Mouse (Mus musculus) naive thymus-derived CD4-positive, alpha-beta T cell, adult 2 months (primary cell): ENCODE results near the gene Vasn.

ENCODE experiments used
- DNase-seq: peaks from one replicate; pipeline ENCODE4 v3.0.0-alpha.2; 2011; ENCODE audit warnings: low read depth

Vasn gene

DNA sequence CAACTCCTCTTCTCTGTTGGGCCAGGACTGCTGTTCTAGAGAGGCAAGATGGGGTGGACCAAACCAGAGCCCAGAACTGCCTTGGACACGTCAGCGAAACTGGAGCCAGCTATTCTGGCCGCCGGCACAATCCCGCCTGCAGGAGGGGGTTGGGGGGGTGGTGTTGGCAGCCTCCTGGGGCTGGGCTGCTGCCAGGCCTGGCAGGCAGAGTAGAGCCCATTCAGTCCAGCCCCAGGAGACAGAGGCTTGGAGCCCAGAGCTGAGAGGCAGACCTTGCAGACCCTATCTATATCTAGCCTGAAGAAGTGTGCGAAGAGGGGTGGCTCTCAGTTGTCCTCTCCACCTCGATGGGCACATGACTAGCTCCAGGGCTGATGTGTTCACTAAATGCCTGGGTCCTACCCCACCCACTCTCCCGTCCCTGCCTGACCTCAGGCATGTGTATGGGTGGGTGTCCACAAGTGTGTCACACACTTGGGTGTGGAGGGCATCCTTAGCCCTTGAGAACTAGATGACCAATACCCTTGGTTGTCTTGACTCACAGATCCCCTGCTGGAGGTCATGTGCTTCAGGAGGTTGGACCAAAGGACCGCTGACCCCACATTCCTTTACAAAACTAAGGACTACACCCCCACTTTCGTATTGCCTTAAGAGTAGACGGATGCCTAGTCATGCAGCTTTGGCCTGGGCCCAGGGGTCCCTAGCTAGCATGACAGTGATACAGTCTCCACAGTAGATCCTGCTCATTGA lies 4.1 kb downstream of the Vasn start:
- DNase-seq, result no peak

DNA sequence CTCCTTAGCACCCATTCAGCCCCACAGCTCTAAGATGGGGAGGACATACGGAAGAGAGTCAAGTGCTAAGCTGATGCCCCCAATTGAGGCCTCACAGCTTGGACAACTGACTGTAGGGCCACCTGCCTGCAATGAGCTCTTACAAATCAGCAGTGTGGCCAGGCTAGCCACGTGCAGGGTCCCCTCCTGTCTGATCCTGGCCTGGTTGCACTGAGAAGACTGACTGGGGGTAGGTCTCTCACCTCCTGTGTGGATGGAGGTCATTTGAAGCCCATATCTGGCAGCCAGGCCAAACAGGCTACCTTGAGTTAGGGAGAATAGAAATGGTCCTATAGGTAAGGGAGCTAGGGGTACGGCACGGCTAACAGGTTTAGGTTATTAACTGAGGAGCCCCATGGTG lies 6.1 kb downstream of the Vasn start:
- DNase-seq, result no peak

DNA sequence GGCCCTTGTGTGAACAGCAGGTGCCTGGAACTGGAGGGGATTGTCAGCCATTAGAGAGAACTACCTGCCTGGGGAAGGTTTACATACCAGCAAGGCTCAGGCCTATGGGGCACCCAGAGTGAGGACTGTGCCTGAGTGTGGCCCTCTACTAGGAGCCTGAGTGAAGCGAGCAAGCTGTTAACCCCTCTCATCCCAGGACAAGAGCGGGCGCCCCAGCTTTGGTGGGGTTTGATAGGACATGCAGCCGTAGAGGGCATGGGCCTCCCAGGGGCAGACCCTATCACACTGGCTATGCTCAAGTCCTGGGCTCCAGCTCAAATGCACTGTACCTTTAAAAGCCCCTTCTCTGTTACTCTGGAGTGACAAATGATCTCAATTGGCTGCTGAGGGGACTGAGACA lies 7.1 kb downstream of the Vasn start:
- no peak for DNase-seq

DNA sequence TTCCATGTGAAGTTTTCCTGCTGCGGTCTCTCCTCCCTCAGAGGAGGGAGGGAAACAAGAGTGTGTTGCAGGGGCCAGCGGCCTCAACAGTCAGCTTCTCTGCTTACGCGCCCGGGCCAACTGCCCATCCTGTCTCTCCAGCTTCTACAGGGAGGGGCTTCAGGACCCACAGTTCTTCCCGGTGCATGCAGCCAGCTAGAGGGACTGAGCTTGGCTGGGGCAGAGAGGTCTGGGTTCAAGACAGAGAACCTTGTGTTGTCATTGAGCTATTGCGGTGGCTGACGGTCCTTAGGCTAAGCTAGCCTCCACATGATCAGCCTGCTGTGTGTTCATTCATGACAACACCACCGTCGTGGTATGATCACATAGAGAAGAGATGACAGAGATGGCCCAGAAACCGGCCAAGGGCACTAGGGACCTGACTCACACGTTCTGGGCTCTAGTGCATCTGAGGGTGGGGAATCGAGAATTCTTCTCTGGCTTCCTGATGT lies 8.0 kb downstream of the Vasn start:
- DNase-seq, result no peak

DNA sequence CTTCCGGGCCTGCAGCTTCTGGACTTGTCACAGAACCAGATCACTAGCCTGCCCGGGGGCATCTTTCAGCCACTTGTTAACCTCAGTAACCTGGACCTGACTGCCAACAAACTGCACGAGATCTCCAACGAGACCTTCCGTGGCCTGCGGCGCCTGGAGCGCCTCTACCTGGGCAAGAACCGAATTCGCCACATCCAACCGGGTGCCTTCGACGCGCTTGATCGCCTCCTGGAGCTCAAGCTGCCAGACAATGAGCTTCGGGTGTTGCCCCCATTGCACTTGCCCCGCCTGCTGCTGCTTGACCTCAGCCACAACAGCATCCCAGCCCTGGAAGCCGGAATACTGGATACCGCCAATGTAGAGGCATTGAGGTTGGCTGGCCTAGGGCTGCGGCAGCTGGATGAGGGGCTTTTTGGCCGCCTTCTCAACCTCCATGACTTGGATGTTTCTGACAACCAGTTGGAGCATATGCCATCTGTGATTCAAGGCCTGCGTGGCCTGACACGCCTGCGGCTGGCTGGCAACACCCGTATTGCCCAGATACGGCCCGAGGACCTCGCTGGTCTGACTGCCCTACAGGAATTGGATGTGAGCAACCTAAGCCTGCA lies 8.8 kb downstream of the Vasn start:
- no peak for DNase-seq

DNA sequence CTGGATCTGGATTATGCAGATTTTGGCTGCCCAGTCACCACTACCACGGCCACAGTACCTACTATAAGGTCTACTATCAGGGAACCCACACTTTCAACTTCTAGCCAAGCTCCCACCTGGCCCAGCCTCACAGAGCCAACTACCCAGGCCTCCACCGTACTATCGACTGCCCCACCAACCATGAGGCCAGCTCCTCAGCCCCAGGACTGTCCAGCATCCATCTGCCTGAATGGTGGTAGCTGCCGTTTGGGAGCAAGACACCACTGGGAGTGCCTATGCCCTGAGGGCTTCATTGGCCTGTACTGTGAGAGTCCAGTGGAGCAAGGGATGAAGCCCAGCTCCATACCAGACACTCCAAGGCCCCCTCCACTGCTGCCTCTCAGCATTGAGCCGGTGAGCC lies 9.5 kb downstream of the Vasn start:
- DNase-seq, result no peak

DNA sequence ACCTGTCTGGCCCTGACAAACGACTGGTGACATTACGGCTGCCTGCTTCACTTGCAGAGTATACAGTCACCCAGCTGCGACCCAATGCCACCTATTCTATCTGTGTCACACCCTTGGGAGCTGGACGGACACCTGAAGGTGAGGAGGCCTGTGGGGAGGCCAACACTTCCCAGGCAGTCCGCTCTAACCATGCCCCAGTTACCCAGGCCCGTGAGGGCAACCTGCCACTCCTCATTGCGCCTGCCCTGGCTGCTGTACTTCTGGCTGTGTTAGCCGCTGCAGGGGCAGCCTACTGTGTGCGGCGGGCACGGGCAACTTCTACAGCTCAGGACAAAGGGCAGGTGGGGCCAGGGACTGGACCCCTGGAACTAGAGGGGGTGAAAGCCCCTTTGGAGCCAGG lies 10.0 kb downstream of the Vasn start:
- DNase-seq, result no peak

DNA sequence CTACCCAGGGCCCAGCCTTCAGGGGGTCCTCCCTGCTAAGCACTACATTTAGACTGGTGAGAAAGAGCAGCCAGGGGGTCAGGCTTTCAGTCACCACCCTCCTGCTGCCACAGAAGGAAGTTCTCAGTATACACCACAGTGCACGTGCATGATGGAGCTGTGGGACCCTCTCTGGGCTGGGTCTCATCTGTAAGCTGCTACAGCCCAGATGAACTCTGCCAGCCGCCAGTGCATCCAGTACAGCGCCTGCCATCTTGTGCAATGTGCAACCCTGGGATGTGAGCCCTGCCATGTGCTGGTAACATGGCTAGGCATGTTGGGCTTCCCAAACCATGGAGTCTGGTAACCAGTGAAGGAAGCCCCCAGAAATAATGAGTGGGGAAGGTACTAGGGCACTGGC lies 10.4 kb downstream of the Vasn start:
- DNase-seq, result no peak

DNA sequence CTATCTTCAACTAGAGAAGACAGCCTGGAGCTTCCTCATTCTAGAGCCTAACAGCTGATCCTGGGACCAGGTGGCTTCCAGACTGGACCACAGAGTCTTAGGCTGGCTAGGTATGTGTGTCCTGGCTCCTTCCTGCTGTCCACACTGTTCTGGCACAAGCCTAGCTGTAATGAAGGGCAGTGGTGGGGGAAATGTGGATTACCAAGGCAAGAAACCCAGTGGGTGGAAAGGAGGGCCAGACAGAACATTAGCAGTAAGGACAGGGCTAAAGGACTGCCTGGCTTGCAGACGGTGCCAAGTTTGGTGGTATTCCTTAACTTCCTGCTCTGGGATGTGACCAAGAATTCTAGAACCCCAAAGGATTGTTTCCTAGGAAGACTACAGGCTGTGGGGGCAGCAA lies 11.3 kb downstream of the Vasn start:
- DNase-seq, result no peak

DNA sequence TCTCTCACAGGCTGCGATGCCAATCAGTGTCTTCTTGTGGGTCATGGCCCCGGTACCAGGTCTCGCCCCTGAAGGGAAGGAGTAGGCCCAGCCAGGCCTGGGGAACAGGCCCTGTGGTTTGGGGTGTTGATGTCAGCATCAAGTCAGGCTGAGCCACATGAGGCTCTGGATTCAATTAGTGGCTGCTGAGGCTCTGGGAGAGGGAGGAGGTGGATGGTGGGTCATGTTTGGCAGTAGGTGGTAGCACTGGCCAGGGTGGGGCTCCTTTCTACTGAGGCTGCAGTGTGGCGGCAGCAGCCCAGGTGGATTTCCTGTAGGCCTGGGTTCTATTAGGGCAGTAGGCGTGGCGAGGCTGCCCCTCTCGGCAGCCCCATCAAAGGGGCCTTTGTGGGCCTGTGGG lies 11.9 kb downstream of the Vasn start:
- no peak for DNase-seq

DNA sequence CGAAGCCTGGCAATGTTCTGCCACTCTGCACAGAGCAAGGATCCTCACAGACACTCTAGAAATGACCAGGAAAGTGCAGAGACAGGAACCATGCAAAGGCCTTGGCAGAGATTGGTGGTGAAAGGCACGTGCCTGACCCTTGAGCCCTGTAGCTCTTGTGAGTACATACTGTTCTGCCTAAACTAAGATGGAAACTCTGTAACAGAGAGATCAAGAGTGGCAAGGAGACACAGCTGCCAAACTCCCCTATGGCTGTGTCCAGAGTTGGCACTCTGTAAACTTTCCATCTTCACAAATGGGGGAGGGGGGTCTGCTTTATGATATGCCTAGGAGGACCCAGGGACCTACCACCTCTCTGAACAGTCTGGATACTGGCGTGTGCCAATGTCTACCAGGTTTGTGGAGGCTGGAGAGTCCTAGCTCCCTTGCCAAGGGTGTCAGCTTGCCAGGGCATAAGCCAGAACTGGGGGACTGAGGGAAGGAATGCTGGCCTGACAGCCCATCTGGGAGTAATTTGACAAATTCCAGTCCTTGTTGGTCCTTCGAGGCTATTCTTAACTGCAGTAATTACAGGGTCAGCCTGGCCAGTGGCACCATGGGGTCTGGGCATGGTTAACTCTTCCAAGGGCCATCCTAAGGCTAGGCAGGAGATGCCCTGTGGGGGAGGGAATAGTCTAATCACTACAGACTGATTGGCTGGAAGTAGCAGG lies 13.1 kb downstream of the Vasn start:
- no peak for DNase-seq

DNA sequence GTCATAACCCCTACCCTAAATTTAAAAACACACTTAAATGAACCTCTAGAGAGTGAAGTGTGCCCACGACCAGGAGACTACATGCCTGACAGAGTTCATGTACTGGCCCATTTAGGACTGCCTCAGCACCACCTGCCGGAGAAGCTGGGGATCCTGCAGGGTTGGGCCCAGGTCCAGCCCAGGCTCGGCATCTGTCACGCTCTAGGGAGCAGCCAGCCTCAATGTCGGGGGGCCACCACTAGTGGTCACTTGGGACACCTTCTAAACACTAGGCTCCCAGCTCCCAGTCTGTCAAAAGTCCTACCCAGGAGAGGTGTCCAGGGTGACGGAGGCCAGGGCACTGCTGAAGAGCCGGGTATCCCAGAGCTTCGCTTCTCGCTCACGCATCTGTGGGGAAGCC lies 15.0 kb downstream of the Vasn start:
- no peak for DNase-seq

DNA sequence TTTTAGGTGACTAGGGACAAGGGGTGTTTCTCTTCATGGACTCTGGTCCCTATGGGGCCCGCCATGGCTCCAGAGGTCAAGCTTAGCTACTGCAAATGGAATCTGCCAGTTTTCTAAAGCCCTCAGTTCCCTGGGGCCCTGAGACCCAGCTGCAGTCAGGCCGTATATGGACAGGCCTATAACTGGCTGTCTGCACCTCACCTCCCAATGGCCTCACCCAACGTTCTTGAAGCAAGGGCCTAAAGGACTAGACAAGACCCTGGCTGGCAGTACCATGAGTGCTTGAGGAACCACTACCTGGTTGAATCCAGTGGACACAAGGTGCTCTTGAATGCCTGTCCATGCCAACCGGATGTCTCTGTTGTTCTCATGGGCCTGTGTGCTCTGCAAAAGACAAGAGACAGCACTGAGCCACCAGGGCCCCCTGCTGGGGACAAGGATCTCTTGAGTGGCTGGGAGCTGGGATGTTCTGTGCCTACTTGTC lies 15.6 kb downstream of the Vasn start:
- DNase-seq, result no peak

DNA sequence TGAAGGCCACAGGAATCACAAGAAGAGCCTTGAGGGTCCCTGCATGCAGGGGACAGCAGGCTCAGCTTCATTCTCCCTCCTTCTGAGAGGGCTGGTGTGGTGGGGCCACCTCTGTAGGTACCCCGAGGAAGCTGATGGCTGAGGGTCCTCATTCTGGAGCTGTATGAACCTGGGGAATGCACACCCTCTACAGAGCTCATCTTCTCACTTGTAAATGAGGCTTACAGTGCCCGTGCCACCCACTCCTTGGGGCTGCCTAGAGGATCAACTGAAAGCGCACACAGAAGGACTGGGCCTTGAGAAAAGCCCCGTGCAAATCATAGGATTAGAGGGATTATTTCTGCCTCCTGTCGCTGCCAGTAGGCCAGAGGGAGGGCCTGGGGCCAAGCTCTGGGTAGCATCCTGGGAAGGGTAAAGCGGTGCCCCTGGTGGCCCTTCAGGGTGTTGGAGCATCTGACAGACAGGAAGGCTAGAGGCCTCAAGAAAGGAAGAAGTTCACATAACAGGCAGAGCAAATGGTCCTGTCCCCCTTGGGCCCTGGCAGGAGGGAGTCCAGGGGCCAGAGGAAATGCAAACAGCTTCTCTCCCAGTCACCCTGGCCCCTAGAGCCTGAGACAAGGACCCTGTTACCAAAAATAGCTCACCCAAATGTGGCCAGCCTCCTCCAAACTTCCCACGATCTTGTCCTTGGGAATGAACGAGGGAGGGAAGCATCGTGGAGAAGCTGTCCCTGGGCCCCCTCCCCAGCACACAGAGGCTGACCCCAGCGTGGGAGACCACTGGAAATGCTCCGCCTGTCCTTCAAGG lies 16.2 kb downstream of the Vasn start:
- no peak for DNase-seq

DNA sequence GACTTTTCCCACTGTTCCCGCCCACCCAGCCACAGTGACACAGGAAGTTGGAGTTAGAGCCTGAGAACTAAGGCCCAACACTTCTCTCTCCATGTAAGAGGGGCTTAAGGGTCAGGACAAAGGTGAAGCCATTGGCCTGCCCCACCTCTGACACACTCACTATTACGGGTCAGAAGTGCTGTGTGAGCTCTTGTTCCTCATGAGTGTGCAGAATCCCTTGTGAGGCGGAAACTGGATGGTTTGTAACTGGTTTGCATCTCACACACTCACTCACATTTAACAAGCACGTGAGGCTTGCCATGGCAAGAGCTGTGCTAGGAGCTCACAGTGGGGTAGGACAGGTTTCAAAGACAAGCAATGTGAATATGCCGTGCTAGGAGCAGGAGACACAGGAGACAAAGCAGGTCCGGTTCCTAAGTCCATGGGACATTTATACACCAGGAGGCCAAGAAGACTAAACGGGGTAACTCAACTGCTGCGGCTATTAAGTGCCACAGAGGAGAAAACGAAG lies 16.9 kb downstream of the Vasn start:
- DNase-seq, result no peak

DNA sequence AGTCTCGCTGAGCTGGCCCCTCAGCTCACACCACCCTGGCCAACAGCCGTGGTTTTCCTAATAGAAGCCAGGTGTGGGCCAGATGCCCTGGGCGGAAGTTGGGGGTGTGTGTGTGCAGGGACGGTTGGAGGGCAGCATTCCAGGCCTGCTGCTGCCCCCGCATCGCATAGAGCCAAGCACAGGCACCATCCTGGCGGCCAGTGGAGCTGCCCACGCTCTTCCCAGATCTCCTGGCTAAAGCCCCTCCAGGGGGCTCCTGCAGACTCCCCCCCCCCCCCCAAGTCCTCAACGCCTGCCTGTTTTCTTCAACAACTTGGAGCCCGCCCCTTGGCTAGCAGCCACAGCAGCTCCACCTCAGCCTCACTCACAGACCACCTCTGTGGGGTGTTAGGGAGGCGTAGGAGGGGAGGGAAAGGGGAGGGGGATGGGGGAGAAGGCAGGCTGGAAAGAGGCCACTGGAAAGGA lies 19.1 kb downstream of the Vasn start:
- DNase-seq, result no peak

DNA sequence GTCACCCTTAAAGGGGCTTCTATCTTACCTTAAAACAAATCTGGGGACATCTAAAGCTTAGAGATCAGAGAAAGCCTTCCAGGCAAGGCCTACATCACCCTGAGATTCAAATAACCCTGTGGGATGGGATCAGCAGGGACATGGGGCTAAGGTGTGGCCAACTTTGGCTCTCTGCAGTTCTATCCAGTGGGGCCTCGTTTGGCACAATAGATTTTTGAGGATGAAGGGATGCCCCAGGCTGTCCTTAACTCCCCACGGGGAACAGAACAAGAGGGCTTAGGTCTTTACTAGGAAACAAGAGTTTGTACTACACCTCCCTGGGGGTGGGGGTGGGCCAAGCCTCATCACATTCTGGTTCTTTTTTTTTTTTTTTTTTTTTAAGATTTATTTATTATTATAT lies 19.6 kb downstream of the Vasn start:
- no peak for DNase-seq

DNA sequence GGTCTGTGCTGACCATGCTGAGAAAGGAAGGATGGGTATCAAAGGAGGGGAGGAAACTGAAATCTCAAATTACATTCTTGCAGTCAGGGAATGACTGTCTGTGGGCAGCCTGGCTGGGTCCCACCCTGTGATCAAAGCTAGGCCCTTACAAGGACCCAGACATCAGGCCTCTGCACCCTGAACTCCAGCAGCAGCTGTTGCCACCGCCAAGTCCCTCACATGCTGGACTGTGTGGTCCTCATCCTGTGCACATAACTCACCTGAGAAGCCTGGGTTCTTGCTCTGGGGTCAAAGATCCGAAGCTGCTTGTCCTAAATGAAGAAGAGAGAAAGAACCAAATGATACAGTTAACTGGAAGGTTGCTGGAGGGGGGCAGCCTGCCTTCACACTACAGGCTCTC lies 21.9 kb downstream of the Vasn start:
- DNase-seq, result no peak

DNA sequence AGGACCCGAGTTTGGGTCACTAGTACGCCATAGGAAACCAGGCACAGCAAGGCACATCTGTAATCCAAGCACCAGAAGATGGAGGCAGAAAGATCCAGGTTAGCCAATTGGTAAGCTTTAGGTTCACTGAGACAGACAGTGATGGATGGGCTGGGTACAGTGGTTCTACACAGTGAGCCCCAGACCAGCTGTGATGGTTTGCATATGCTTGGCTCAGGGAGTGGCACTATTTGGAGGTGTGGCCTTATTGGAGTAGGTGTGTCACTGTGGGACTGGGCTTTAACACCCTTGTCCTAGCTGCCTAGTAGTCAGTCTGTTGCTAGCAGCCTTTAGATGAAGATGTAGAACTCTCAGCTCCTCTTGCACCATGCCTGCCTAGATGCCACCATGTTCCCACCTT lies 24.1 kb downstream of the Vasn start:
- no peak for DNase-seq

DNA sequence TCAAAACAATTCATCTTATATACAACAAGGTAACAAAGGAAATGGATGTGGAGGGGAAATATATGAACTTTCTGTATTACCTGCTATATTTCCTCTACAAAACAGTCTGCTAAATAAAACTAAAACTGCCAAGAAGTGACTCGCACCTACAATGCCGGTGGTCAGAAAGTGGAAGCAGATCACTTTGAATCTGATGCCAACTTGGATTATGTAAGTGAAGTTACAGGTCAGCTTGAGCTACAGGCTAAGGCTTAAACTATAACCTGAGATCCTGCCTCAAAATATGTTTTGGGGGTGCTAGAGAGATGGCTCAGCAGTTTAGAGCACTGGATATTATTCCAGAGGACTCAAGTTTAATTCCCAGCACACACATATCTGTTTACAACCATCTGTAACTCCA lies 26.0 kb downstream of the Vasn start:
- no peak for DNase-seq

DNA sequence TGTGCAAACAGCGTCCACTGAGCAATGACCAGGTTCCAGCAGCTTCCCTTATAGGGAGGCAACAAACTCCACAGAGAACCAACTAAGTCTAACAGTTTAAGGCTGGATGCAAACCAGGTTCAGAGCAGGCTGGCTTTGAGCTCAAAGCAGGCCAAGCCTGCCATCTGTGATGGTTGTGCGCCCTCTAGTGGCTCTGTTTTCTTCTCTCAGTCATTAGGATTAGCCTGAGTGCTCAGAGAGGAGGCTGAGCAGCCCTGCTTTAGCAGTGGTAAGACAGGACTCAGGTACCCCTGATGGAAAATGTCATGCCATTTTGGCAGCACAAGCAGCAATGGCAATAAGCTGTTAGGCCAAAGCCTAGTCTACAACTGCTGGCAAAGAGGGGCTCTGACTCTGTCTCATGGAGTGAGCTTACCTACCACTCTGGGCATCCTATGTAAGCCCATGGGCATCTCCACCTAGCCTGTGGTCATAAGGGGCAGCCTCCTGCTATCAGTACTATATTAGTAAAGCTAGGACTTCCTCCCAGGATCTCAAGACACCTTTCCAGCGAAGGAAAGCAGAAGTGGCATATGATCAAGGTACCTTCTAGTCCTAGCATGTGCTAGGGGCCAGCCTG lies 27.6 kb downstream of the Vasn start:
- DNase-seq, result peak; percentile 90

DNA sequence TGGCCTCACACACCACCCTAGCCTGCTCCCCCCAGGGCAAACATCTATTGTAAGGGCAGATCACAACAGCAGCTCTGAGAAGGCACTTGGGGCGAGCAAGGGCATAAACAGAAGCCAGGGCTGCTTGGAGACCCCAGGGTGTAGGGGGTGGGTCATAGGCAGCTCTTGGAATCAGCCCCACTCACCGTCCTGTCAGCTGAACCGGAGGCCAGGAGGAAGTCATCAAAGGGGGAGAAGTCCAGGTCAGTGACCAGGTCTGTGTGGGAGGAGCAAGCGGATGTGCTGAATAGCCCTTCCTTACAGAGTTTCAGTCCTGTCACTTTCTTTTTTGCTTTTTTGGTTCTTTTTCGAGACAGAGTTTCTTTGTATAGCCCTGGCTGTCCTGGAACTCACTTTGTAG lies 30.6 kb downstream of the Vasn start:
- DNase-seq, result no peak
